Mouse (Mus musculus) liver, adult (tissue): ENCODE results near the gene Cptp.

Experiments
- GATA4 ChIP-seq: IDR thresholded peaks from 2 replicates; pipeline ENCODE4 v1.6.1; 2014; ENCODE audit warnings: mild to moderate bottlenecking, low read length; ENCODE audit not compliant: insufficient replicate concordance

Gene Cptp

DNA sequence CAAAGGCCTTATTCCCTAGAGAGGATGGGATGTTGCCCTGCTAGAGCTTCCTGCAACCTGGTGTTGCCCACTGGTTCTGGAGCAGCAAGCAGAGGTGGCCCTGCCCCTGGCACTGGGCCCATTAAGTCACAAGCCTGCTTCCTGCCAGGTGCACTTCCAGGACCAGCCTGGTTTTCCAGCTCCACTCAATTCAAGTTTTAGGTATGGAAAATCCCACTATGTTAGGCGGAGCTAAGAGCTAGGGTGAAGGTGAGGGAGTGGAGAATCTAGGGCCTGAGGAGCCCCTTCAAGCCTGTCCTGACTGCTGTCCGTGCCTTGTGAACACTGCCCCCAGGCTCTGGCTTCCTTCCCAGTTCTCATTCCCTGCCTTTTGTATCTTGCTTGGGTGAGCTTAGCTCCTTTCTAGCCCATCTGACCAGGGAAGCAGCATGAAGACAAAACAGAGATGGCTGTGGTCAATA is 17.3 kb downstream of the Cptp start:
- no peak for TF ChIP-seq GATA4

DNA sequence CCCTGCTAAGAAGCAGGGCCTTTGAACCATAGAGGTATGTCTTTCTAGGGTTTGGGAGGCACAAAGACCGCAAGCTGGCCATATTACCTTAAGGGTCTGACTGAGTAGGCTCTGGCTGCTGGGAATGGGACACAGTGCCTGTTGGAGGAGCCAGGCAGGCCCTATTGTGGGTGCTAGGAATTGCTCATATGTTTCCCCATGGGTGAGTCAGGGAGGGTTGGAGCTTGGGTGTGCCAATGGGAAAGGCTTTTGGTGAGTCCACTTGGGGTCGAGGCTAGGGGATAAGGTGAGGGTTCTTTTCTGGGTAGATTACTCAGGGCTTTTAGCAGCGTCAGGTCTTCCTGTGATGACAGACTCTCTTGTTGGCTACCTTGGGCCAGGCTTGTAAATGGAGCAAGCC is 17.9 kb downstream of the Cptp start:
- TF ChIP-seq GATA4, result no peak

DNA sequence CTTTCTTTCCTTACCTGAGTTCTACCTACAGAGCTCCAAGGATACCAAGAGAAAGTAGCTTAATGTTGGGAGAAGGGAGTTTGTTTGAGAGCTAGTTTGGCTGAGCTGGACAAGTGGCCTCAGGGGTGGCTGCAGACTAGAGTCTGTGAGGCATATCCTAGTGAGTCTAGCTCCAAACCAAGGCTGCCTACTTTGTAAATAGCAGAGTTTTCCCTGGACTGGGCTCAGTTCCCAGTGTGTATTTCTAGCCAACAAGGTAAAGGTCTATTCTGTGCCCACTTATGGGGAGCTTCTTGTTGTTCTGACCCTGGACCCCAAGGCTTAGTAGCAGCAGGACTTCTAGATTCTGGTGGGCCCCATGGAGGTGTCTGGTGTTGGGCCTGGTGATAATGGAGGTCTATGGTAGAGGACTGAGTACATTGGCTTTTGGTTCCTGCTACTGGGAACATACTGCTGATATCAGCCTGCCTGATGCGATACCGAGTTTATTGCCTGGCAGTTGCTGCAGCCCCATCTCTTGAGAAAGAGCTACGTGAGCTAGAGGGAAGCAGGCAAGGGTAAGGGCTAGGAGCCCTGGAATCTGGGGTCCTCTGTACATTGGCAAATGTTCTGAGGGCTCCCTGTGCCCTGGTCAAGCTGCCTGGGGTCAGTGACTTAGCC is 19.3 kb downstream of the Cptp start:
- TF ChIP-seq GATA4, result no peak

DNA sequence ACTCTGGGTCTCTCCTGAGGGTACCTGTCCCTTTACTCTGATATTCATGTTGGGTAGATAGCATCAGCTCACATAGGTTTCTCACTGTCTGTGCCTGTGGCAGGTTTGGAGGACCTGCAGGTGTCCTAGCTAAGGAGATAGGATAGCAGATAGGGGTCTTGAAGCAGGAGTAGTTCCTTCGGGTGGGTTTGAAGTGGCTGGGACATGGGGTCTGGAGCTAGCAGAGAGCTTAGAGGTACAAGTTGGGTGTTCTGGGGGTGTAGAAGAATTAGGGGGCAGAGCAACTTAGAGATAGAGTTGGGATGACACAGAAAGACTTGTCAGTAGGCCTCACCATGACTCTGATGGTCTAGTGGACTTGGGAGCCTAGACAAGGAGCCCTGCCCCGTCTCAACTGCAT is 19.8 kb downstream of the Cptp start:
- no peak for TF ChIP-seq GATA4

DNA sequence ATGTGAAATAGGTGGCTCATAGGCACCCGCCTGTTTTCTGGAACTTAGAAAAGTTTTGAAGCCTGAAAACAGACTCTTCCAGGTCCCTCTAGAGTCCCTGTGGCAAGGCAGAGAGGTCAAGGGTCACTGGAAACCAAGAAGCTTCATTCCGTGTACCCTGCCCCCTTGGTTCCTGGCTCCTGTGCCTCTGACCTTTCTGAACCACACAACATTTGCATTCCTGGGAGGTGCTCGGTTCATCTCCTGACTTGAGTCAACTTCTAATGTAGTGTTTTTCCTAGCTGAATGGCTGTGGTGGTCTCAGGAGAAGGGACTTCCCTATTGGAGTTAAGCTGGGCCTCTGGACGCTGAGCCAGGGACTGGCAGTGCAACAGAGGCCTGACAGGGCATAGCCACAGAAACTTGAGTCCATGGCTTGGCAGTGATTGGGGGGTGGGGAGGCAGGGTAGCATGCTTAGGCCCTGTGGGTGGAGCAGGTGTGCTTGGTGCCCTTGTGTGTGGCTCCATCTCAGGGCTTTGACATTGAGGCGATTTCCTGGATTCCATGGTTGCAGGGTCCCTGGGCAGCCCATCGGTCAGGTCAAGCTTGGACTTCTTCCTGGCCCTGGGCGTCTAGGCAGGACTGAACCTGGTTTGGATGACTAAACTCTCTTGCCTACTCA is 20.7 kb downstream of the Cptp start:
- TF ChIP-seq GATA4, result no peak

DNA sequence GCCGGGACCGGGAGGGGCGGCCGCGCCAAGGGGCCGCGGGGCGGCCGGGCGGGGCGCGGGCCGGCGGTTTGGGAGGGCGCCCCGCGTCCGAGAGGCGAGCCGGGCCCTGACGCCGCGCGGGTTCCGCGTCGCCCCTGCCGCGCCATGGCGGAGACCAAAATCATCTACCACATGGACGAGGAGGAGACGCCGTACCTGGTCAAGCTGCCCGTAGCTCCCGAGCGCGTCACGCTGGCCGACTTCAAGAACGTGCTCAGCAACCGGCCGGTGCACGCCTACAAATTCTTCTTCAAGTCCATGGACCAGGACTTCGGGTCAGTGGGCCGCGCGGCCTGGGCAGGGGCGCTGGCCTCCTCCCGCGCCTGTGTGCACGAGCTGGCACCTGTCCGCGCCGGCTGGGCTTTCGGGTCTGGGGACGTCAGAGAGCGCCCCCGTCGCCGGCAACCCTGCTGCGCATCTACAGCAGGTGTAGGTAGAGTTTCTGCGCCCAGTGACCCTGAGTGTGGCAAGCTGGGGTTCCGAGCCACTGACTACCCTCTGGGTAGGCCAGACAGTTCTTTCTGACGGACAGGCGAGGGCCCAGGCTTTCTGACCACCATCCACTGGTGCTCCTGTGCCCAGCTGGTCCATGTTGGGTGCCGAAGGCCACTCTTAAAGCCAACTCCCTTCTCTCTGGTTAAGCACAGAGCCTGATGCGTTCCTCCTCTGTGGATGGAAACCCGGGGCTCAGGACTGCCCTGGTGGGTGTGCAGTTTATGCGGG is 21.5 kb downstream of the Cptp start:
- TF ChIP-seq GATA4, result no peak

DNA sequence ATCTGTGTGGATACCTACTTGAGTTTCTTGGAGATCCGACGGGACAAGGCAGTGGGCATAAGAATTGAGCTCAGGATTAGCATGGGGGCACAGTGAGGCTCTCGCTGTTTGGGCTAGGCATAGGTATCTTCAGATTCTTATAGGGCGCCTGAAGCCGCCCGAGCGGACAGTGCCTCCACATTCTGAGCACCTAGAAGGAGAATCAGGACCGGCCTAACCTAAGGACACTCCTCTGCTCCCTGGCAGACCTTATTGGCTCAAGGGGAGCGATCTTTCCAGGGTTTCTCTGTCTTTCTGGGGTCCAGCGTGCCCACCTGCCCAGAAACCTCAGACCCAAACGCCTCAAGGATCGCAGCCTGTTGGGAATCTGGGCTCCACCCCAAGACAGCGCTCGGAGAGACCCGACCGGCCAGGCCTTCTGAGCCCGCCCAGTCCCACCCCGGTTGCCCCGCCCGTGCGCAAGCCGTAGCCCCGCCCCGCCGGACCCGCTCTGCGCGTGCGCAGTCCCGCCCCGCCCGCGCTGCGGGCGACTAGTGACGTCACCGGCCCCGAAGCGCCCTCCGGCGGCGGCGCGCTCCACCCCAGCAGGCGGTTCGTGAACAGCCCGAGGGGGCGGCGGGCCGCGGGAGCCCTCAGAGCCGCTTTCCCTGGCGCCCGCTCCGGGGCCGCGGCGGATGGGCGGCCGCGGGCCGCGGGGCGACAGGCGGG is 22.2 kb downstream of the Cptp start, which contains the start of gene Dvl1:
Gene Dvl1 (plus strand): TSS at position 532 of the 708 bp plus-strand sequence.
- TF ChIP-seq GATA4, result no peak

DNA sequence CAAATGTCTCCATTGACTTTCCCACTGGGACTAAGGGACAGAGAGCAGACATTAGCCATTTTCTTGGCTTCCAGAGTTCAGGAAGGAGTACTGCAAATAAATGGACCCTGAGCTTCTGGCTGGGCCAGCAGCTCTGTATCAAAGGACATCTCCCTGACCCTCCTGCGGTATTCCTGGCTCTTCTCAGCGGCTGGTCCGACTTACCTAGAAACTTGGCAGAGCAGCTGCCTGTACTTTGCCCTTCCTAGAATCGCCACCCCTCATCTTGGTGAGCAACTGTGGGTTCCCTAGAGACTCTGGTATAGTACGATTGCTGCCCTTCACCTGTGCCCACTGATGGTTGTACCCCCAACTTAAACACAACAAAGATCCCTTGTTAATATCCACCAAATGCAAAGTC is 26.0 kb downstream of the Cptp start:
- TF ChIP-seq GATA4, result no peak

DNA sequence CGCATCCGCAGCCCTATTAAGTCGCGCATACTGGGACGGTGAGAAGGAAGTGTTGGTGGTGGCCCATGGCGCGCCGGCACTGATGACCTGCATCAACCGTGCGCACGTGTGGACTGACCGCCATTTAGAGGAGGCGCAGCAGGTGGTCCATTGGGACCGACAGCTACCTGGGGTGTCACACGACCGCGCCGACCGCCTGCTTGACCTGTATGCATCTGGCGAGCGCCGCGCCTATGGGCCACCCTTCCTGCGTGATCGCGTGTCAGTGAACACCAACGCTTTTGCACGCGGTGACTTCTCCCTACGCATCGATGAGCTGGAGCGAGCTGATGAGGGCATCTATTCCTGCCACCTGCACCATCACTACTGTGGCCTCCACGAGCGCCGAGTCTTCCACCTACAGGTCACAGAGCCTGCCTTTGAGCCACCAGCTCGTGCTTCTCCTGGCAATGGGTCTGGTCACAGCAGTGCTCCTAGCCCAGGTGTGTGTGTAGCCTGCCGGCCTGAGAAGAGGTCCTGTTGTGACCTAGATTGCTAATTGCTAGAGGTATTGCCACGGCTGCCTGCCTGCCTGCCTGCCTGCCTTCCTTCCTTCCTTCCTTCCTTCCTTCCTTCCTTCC is 27.5 kb downstream of the Cptp start:
- TF ChIP-seq GATA4, result no peak

DNA sequence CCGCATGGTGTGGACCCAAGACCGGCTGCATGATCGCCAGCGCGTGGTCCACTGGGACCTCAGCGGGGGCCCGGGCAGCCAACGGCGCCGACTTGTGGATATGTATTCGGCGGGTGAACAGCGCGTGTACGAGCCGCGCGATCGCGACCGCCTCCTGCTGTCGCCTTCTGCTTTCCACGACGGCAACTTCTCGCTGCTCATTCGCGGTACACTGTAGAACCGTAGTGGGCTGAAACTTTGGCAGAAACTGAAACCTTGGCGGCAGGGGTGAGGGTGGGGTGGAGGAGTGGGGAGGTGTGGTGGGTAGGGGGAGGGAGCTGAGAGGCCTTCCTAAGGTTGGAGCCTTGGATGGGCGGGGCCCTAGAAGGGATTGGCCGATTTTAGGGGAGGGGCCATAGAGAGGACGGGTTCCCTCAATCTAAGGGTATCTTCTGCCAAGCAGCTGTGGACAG is 28.2 kb downstream of the Cptp start:
- TF ChIP-seq GATA4, result no peak

DNA sequence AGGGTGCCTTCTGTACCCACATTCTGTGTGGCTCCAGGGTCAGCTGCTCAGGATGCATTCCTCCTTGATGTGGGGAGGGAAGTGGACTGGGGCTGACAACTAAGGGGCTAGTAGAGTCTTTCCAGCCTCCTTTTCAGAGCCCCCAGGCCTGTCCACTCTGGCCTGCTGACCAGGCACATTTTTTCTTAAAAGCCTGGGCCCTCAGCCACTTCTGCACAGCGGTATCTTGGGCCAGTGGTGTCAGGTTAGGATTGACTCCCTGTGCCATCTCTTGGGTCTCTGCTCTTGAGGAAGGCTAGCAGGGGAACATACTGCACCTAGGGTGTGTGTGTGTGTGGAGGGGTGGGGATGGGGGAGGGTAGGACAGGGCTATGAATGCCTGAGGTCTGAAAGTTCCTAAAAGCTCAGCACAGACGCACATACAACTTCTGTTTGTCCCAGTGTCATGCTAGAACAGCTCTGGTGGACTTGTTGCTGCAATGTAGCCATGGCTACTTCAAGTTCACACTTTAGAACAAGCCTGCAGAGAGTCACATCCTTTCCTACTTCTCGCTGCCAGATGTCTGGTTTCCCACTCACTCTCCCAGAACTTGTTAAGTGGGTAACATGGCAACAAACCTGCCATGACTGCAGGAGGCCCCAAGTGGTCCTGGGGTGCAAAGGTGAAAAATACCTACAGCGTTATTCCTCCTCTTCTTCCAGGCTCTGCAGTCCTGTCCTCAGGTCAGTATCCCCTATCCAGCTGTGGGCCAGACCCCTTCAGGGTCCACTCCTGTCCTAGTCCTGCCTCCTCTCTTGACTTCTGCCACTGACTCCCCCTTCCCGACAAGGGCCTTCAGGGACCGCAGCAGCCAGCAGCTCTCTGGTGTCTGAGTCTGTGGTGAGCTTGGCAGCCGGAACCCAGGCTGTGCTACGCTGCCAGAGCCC is 28.9 kb downstream of the Cptp start:
- TF ChIP-seq GATA4, result no peak

DNA sequence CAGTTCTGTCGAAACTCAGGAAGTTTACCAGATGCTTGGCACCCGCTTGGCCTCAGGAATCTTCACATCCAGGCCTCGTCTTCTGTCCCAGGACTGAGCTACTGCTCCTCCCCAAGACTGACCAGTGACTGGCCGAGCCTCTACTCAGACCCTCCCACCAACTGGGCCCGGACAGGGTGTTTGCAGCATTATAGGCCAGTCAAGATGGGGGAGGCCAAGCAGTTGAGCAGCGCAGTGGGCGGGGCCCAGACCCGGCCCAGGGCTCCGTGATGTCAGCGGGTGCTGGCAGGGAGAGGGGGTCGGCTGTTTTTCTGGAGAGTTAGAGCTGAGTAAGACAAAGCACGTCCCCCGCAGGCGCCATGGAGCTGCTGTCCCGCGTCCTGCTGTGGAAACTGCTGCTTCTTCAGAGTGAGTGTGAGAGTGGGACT is 29.7 kb downstream of the Cptp start, which contains the start of gene Mxra8:
Gene Mxra8 (plus strand): TSS at position 198 of the 428 bp plus-strand sequence.
- TF ChIP-seq GATA4, result peak; percentile 8; the same call in 1 of the 2 replicates
